Mouse (Mus musculus): ENCODE measurements at regions not wholly inside any gene's neighbourhood (a gene's known extent, or its start where the extent isn't known, plus 50 kb on each side); places are given as distances from the start of the nearest gene placed in this dataset.

DNA sequence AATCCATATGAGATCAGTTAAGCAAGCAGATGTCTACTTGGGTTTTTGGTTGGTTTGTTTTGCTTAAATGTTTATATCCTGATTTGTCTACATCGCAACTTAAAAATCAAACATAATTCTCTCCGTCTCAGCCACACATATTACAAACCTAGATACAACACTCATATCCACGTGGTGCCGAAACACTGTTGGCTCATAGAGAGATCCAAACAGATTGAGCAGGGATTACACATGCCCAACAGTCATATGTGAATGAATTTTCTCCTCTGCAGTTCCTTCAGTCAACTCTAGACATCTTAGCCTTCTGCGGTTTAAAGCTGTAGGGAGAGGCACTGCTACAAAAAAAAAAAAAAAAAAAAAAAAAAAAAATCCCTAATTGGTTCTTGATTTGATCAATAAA is 64.4 kb upstream of the Clint1 start:
- no peak for DNase-seq (ENCODE audit: low spot score in 2 of 2)

DNA sequence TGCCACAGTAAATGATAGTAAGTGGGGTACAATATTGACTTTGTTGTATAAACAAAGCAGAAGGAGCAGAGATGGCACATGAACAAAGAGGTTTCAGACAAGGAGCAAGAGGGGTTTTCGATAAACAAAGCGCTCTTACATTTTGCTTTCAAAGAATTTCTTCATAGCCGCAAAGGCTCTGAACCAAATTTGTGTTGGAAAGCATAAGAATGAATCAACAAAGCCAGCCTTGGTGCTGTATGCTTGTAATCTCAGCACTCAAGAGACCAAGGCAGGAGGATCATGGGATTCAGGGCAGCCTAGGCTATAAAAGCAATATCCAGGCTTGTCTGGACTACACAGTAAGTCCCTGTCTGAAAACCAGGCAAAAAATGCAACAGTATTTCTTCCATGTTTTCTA is 62.0 kb upstream of the Clint1 start:
- no peak for DNase-seq (ENCODE audit: low spot score in 2 of 2)

DNA sequence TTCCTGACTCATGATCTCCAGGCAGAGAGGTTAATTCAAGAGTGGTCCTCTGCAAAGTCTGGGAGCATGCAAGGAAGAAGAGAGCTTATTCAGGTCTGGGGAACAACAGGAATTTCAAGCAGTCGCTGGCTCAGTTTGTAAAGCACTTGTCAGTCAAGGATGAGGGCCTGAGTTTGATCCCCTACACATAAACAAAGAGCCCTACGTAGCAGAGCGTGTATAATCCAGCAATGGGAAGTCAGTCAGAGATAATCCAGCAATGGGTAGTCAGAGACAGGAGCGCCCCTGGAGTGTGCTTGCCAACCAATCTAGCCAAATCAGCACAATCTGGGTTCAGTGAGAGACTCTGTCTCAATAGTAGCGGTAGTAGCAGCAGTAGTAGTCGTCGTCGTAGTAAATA is 61.3 kb upstream of the Clint1 start:
- DNase-seq (ENCODE audit: low spot score in 2 of 2): no peak

DNA sequence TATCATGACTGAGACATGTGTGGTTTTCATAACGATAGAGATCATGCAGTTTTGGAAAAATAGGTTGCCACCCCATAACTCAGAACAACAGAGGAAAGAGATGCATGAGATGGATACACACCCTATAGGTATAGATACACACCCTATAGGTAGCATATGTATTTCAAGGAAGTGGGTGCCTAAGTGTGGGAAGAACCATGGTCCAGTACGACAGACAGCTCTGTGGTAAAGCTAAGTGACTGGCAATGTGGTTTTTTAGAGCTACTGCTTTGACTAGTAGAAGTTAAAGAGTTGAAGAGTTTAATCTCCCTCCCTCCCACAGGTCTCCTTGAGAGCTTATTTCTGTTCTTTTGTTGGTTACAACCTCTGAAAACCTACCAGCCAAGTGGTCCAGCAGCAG is 60.2 kb upstream of the Clint1 start:
- no peak for DNase-seq (ENCODE audit: low spot score in 2 of 2)

DNA sequence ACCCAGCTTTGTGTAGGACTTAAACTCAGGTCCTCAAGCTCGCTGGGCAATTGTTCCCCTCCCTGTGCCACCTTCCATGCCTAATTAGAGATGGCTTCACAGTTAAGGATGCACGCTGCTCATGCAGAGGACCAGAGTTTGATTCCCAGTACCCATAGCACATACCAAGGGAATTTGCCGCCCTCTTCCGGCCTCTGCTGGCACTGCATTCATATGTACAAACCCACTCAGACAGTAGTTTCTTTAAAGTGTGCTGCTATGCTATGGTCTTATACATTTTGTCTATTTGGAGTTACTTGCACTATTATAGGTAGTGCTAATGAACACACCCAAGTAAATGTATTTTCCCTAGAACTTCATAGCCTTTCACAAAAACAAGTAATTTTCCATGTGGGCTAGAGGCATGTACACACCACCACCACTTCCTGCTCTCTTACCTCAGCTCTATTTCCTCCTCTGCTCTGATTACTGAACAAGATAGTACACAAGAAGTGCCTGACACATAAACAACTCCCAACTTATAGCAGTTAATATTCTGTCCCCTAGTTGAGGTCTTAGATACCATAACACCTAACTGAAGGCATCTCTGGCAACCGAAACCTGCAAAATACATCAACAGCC is 57.4 kb upstream of the Clint1 start:
- no peak for DNase-seq (ENCODE audit: low spot score in 2 of 2)

DNA sequence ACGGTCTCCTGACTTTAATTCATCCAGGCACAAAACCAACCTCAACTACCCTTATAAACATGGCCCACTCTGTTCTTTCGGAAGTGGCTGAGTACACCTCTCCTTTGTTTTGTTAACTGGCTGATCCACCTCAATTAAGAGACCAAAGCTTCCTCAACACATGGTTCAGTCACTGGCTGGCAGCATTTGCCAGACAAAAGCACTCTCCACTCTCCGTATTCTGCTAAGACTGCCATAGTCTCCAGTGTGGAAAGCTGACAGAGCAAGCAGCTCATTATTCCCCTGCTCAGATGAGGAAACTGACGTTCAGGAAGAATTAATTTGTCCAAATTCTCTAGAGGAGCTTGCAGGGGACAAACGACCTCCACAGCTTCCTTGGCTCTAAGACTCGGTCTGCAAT is 56.5 kb upstream of the Clint1 start:
- DNase-seq (ENCODE audit: low spot score in 2 of 2): no peak

DNA sequence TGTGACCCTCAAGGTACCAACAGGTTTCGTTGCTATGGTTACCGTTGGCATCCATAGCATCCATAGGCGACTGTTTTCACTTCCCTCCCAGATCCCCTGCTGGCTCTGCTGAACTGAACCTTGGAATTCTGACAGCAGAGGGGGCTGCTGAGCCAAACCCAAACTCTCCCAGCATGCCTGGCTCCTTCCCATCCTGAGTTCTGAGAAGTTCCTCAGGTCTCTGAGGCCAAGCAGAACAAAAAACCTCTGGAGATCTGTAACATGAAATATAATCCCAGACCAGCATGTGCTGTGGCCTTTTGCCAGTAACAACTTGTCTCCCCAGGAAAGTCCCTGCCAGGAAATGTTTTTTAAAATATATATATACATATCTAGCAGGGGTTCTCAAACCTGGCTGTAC is 56.1 kb upstream of the Clint1 start:
- peak; percentile 69 to 70 for DNase-seq (ENCODE audit: low spot score in 2 of 2)

DNA sequence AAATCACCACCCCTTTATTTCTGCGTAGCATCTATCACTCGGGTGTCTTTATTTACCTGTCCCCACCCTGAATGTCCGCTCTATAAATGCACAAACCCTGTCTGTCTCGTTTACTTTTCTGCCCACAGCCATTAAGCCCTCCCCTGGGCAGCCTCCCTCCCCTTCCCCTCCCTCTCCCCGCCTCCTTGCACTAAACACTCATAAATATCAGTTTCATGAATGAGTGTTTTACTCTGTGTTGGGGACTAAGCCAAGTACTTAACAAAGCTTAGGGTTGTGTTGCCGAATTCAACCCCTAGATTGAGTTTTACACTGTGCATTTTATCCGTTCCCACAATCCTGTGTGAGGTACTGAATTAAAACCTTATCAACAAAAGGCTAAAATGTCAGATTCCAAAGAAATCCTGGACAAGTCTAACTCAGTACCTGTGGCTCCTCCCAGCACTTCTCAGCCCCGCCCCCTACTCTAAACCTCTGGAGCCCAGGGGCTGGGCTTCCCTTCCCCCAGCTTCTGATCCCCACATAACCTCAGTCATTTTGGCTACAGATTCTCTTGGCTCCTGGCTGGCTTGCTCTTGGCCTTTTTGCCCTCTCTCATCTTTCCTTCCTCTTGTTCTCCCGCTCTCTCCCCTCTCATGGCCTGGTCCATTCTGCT is 52.0 kb upstream of the Clint1 start:
- no peak for DNase-seq (ENCODE audit: low spot score in 2 of 2)

Measured in urinary bladder, postnatal 36 days (tissue).